Mouse (Mus musculus) embryonic facial prominence, embryonic 13.5 days (tissue): ENCODE measurements at regions not wholly inside any gene's neighbourhood (a gene's known extent, or its start where the extent isn't known, plus 50 kb on each side); places are given as distances from the start of the nearest gene placed in this dataset.

Experiments
- ATAC-seq: fragments of 200-750 bp; cut with Nextera tagmentation; 2 replicates; pipeline ENCODE4 v1.8.0; 2017; ENCODE audit warnings: low read depth; ENCODE audit not compliant: insufficient number of reproducible peaks, insufficient read depth, low FRiP score, low TSS enrichment
- H3K27ac ChIP-seq: fragments of 300-500 bp; sonication (generic); 2 replicates; pipeline ENCODE4 v1.5.1; 2015; ENCODE audit warnings: moderate library complexity, mild to moderate bottlenecking, inconsistent platforms
- H3K27me3 ChIP-seq: fragments of 300-500 bp; sonication (generic); 2 replicates; pipeline ENCODE4 v1.6.1; 2015; ENCODE audit warnings: mild to moderate bottlenecking, inconsistent platforms
- H3K36me3 ChIP-seq: fragments of 300-500 bp; sonication (generic); 2 replicates; pipeline ENCODE4 v1.6.1; 2015; ENCODE audit warnings: mild to moderate bottlenecking, inconsistent platforms
- H3K4me1 ChIP-seq: fragments of 300-500 bp; sonication (generic); 2 replicates; pipeline ENCODE4 v1.6.1; 2015; ENCODE audit warnings: inconsistent platforms
- H3K4me2 ChIP-seq: fragments of 300-500 bp; sonication (generic); 2 replicates; pipeline ENCODE4 v1.6.1; 2015; ENCODE audit warnings: moderate library complexity, mild to moderate bottlenecking, inconsistent platforms
- H3K4me3 ChIP-seq: fragments of 300-500 bp; sonication (generic); 2 replicates; pipeline ENCODE4 v1.5.1; 2015; ENCODE audit warnings: mild to moderate bottlenecking, inconsistent platforms
- H3K9ac ChIP-seq: fragments of 300-500 bp; sonication (generic); 2 replicates; pipeline ENCODE4 v1.6.1; 2015; ENCODE audit warnings: mild to moderate bottlenecking, inconsistent platforms
- H3K9me3 ChIP-seq: fragments of 300-500 bp; sonication (generic); 2 replicates; pipeline ENCODE4 v1.6.1; 2016; ENCODE audit warnings: inconsistent platforms
- WGBS: fragments of 180-500 bp; shearing (Covaris S2); methylation state at CpG from one replicate; pipeline ENCODE4 v1.1.7; 2015; ENCODE audit warnings: mixed read lengths; 5-methylcytosine and 5-hydroxymethylcytosine counted together

DNA sequence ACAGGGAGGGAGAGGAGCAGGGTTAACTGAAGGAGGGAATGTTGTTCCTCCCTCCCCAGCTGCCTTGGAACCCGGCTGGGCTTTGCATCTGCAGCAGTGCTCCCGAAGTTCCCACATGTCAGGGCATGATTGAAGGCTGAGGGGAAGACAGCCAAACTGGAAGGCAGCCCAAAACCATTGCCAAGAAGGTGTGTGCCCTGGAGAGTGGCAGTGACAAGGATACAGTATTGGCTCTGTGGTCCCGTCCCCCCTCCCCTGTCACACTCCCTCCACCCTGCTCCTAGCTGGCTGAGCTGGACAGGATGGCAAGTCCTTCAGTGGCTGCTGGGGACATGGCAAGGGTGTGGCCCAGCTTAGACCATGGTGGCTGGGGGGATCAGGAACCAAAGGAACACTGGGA lies 79.1 kb downstream of the Cyp26b1 start:
- peaks cover 11% of the 10 kb centered on the region for H3K4me1 ChIP-seq
- no peak overlapping the region for H3K9ac ChIP-seq
- ATAC-seq, result 0 out of 2 replicates have a peak, but pooled peaks have one; percentile 48
- no peak overlapping the region for H3K4me2 ChIP-seq
- 0 out of 2 replicates have a peak overlapping the region, but pooled peaks have one; percentile 8 for H3K27ac ChIP-seq
- no peaks in the 10 kb centered on the region for H3K9me3 ChIP-seq
- H3K4me3 ChIP-seq, result no peak overlapping the region
- 37% methylated on average over 3 of the region's 3 CpGs for WGBS
- H3K27me3 ChIP-seq, result no peaks in the 10 kb centered on the region
- H3K36me3 ChIP-seq, result no peaks in the 10 kb centered on the region

DNA sequence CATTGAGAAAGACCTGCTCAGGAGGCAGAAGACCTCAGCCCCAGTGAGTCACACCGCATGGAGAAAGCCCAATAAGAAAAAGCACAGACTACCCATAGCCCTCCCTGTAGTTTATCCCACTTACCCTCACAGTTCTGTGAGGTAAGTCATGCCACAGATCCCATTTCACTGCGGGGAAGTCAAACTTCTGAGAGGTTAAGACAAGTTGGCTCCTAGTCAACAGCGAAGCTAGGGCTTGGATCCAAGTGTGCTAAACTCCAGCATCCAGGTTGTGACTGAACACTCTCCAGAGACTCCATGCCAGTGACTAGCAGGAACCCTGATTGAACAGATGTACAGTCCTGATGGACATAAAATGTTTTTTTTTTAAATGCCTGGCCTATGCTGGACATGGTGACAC lies 85.1 kb downstream of the Cyp26b1 start:
- ATAC-seq, result no peak
- H3K27me3 ChIP-seq, result no peaks in the 10 kb centered on the region
- no peak overlapping the region for H3K27ac ChIP-seq
- H3K9ac ChIP-seq, result no peak overlapping the region
- WGBS, result 76% methylated on average over 3 of the region's 3 CpGs
- H3K9me3 ChIP-seq, result no peaks in the 10 kb centered on the region
- no peaks in the 10 kb centered on the region for H3K36me3 ChIP-seq
- H3K4me2 ChIP-seq, result no peak overlapping the region
- H3K4me1 ChIP-seq, result peaks cover 22% of the 10 kb centered on the region
- H3K4me3 ChIP-seq, result no peak overlapping the region

DNA sequence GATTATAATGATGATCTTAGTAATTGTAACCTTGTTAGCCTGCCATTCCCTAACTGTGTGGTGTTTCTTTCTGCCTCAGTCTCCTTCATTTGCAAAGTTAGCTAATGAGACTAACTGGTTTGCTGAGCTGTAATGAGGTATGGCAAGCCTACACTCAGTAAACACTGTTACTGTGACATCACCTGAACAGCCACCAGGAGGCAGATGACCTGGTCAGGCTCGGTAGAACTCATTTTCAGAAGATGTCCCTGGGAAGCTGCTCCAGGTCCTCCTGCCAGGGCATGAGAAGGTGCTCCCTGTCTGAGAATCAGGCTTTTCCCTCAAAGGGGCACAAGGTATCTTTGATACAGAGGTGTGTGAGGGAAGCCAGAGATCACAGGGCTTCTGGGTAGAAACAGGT lies 87.0 kb downstream of the Cyp26b1 start:
- H3K4me3 ChIP-seq, result no peak overlapping the region
- no peak for ATAC-seq
- H3K9ac ChIP-seq, result no peak overlapping the region
- H3K27me3 ChIP-seq, result no peaks in the 10 kb centered on the region
- no peak overlapping the region for H3K27ac ChIP-seq
- no peaks in the 10 kb centered on the region for H3K36me3 ChIP-seq
- no peaks in the 10 kb centered on the region for H3K9me3 ChIP-seq
- no peak overlapping the region for H3K4me2 ChIP-seq
- H3K4me1 ChIP-seq, result peaks cover 22% of the 10 kb centered on the region
- WGBS, result 23% methylated on average over 1 of the region's 1 CpGs

DNA sequence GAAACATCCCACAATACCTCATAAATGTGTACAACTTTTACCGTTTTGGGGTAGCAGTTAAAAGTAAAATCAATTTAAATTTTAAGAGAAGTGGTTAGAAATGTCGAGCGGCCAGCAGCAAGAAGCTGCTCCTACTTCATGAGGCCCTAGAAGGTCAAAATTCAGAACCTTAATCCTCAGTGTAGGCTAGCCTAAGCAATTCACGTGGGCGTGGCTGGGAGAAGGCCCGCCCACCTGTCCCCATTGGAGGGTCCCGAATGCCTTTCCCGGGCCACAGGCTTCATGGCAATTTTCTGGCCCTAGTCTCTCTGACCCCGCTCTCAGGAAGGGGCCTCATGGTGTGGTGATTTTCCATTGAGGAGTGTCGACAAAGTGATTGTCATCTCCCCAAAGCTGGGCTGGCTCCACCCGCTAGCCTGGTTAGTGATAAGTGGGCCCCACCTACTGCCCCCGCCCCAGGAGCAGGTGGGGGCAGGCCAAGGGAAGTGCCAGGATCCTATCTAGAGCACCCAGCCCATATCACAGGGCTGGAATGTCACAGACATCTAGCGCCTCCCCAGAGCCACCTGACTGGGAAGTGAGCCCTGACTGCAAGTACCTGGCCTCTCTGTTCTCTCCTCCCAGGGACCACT lies 93.3 kb downstream of the Cyp26b1 start:
- Histone ChIP-seq H3K36me3 (no peaks in the 10 kb centered on the region), H3K4me1 (peaks cover 16% of the 10 kb centered on the region), H3K4me3 (no peak overlapping the region), H3K9ac (no peak overlapping the region), H3K9me3 (no peaks in the 10 kb centered on the region), H3K27me3 (no peaks in the 10 kb centered on the region), H3K27ac (no peak overlapping the region), H3K4me2 (no peak overlapping the region)
- ATAC-seq, result no peak
- 45% methylated on average over 13 of the region's 13 CpGs for WGBS

DNA sequence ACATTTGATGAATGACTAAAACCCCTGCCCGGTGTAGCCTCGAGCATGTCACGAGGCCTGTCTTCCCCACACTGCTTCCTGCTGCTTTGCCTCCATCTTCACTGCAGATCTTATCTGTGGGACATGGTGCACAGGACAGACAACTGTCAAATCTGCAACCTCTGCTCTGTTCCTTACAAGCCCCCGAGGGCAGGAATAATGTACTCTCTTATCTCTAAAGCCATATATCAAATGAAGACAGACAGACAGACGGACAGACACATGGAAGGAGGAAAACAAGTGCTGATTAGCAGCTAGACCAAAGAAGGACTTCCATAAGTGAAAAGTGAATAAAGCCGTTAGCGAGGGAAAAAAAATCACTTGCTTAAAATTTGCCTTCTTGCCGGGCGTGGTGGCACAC lies 95.6 kb downstream of the Cyp26b1 start:
- no peak overlapping the region for H3K9ac ChIP-seq
- peaks cover 12% of the 10 kb centered on the region; the same call in 1 of the 2 replicates for H3K4me1 ChIP-seq
- no peak overlapping the region for H3K4me2 ChIP-seq
- no peak for ATAC-seq
- WGBS, result 78% methylated on average over 9 of the region's 9 CpGs
- no peak overlapping the region for H3K27ac ChIP-seq
- no peaks in the 10 kb centered on the region for H3K27me3 ChIP-seq
- H3K36me3 ChIP-seq, result no peaks in the 10 kb centered on the region
- H3K4me3 ChIP-seq, result no peak overlapping the region
- no peaks in the 10 kb centered on the region for H3K9me3 ChIP-seq

DNA sequence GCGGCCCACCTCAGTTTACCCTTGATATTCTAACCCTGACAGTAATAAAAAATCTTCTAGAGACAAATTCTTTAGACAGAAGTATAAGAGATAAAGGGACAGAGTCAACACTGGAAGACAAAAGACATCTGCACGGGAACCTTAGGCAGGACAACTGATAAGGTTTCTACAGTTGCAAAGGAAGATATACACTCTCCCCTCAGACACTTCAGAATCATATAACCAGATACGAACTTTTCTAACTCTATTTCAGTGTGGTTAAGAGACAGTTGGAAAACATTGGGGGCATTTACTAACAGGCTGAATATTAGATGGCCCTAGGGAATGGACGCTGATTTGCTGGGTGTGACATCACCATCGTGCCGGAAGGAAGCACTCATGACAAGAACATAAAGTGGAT lies 100.0 kb downstream of the Cyp26b1 start:
- H3K4me1 ChIP-seq, result 0 out of 2 replicates have a peak, but pooled peaks cover 5% of the 10 kb centered on the region
- no peak for ATAC-seq
- H3K9ac ChIP-seq, result no peak overlapping the region
- no peaks in the 10 kb centered on the region for H3K36me3 ChIP-seq
- H3K9me3 ChIP-seq, result no peaks in the 10 kb centered on the region
- WGBS, result 85% methylated on average over 6 of the region's 6 CpGs
- no peak overlapping the region for H3K27ac ChIP-seq
- H3K4me2 ChIP-seq, result no peak overlapping the region
- H3K27me3 ChIP-seq, result no peaks in the 10 kb centered on the region
- H3K4me3 ChIP-seq, result no peak overlapping the region

DNA sequence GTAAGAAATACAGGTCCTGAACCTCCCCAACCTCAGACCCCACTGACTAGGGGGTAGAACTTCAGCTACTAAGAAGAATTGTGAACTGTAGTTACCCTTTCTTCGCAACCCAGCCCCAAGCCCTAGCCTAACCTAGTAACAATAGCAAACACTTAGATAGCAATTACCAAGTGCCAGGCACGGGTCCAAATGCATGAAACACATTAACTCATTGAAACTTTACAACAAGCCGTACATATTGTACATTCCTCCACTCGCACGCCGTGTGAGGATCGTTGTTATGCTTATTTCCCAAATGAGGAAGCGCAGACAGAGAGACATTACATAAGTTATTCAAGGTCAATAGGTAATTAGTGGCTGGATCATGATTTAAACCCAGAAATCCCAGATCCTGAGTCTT lies 100.5 kb downstream of the Cyp26b1 start:
- H3K4me3 ChIP-seq, result no peak overlapping the region
- H3K9ac ChIP-seq, result no peak overlapping the region
- no peaks in the 10 kb centered on the region for H3K36me3 ChIP-seq
- H3K4me2 ChIP-seq, result no peak overlapping the region
- 0 out of 2 replicates have a peak, but pooled peaks cover 5% of the 10 kb centered on the region for H3K4me1 ChIP-seq
- no peak for ATAC-seq
- no peak overlapping the region for H3K27ac ChIP-seq
- H3K9me3 ChIP-seq, result no peaks in the 10 kb centered on the region
- no peaks in the 10 kb centered on the region for H3K27me3 ChIP-seq
- WGBS, result 75% methylated on average over 8 of the region's 8 CpGs

DNA sequence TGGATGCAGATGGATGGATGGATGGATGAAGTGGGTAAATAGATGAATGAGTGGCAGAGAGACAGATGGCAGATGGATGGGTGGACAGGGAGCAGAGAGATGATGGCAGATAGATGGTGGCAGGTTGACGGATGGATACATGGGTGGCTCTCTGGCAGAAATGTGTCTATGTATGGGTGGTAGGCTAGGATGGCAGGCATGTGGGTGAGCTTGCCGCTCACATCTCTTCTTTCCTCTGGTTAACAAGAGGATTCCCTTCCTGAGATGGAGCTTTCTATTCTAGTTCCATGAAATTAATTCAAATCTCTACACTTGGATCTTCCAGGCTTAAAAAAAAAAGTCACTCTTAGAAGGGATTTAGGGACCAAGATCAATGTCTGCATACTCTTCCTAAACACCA lies 101.1 kb downstream of the Cyp26b1 start:
- no peaks in the 10 kb centered on the region for H3K36me3 ChIP-seq
- 98% methylated on average over 2 of the region's 2 CpGs for whole genome bisulfite sequencing
- no peak overlapping the region for H3K4me3 ChIP-seq
- H3K4me2 ChIP-seq, result no peak overlapping the region
- H3K9ac ChIP-seq, result no peak overlapping the region
- H3K27me3 ChIP-seq, result no peaks in the 10 kb centered on the region
- no peak overlapping the region for H3K27ac ChIP-seq
- H3K9me3 ChIP-seq, result no peaks in the 10 kb centered on the region
- 0 out of 2 replicates have a peak, but pooled peaks cover 5% of the 10 kb centered on the region for H3K4me1 ChIP-seq
- no peak for ATAC-seq

DNA sequence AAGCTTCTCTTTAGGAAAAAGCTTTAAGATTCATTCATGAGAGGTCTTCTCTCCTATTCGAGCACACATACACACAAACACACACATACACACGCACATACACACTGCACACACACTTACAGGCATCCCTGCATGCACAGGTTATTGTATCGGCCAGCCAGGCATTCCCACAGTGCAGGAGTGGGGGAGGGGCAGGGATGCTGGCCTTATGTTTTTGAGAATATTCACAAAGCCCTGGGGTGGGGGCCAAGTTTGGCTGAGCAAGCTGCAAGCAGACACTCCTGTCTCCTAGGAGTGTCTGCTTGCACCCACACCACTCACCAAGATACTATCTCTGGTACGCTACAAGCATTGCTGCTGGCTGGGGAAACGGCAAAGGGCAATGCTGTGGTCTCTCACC lies 102.6 kb downstream of the Cyp26b1 start:
- Histone ChIP-seq H3K9me3 (no peaks in the 10 kb centered on the region), H3K36me3 (no peaks in the 10 kb centered on the region), H3K4me1 (0 out of 2 replicates have a peak, but pooled peaks cover 5% of the 10 kb centered on the region), H3K9ac (no peak overlapping the region), H3K4me3 (no peak overlapping the region), H3K4me2 (no peak overlapping the region), H3K27ac (no peak overlapping the region), H3K27me3 (no peaks in the 10 kb centered on the region)
- WGBS, result 77% methylated on average over 5 of the region's 5 CpGs
- ATAC-seq, result no peak

DNA sequence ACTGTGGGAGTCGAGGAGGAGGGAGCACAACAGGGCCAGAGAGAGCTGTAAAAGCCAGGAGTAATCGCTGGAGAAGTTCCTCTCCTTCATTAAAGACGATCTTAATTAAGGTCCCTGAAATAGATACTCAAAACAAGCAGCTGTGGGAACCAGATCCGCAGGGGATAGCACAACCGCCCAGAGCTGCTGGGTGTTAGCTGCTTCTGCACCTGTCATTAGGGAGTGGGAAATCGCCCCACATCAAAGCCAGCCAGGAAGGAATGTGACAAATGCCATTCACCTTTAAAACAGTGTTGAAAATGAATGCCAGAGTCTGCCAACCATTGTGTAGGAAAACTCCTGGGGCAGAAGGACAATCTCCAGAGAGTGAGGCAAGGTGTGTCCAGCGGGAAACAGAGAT lies 112.5 kb downstream of the Cyp26b1 start:
- WGBS, result 33% methylated on average over 7 of the region's 7 CpGs
- peaks cover 19% of the 10 kb centered on the region for H3K4me1 ChIP-seq
- H3K9me3 ChIP-seq, result no peaks in the 10 kb centered on the region

DNA sequence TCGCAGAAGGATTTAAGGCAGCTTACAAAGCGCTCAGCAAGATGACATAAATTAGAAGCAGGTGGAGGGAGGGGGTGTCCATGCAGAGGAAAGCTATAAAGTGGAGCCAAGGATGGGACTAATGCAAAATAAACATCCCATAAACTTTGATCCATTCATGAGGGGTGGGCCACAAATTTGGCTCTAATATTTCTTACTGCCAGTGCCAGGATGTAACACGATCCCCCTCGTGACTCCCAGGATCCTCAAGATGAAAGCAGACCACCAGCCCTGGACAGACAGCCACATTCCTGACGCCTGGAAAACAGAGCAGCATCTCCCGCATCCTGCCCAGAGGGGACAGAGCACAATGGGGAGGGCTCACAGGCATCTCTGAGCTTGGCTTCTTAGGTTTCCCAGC lies 116.6 kb downstream of the Cyp26b1 start:
- Histone ChIP-seq H3K27me3 (no peaks in the 10 kb centered on the region), H3K9me3 (no peaks in the 10 kb centered on the region), H3K36me3 (no peaks in the 10 kb centered on the region), H3K4me1 (peaks cover 26% of the 10 kb centered on the region), H3K27ac (peak overlapping the region; percentile 76), H3K4me3 (no peak overlapping the region), H3K4me2 (no peak overlapping the region; the same call in 1 of the 2 replicates), H3K9ac (no peak overlapping the region)
- 6% methylated on average over 6 of the region's 6 CpGs for WGBS
- ATAC-seq, result peak; percentile 49; the same call in 1 of the 2 replicates

More for the DNA sequence above, 112.5 kb downstream of the Cyp26b1 start:
- Histone ChIP-seq H3K36me3 (no peaks in the 10 kb centered on the region), H3K4me2 (no peak overlapping the region), H3K9ac (no peak overlapping the region), H3K27me3 (no peaks in the 10 kb centered on the region), H3K27ac (no peak overlapping the region), H3K4me3 (no peak overlapping the region)
- no peak for ATAC-seq

DNA sequence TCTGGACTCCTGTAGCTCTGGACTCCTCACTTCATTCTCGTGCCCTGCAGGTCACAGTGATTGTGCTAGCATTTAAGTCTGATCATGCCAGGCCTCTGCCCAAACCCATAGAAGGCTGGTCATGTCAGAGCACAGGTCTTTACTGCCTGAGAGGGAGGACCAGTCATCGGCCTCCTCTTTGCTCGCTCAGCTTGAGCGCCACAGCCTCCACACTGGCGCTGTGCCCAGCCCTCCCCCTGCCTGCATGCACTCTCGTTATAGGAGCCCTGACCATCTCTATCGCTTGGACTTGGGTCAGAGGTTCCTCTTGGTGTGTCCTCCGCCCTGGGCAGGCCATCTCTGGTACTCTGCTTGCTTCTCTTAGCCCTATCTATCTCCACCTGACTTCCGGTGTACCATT lies 117.2 kb downstream of the Cyp26b1 start:
- Histone ChIP-seq H3K36me3 (no peaks in the 10 kb centered on the region), H3K9ac (no peak overlapping the region), H3K27ac (peak overlapping the region; percentile 76), H3K9me3 (no peaks in the 10 kb centered on the region), H3K4me1 (peaks cover 26% of the 10 kb centered on the region), H3K4me3 (no peak overlapping the region), H3K27me3 (no peaks in the 10 kb centered on the region), H3K4me2 (peak overlapping the region; percentile 26)
- WGBS, result 35% methylated on average over 9 of the region's 9 CpGs
- ATAC-seq, result peak; percentile 38; the same call in 1 of the 2 replicates
